27 mouse cellular contexts compared by ENCODE assay signal in genomic region chr7:125989489-125989888, GRCm38 (mm10).
DNase-seq lines count a peak whose midpoint lies in the region; ATAC-seq lines count a peak whose summit lies in the region.
"Had no signal": no experiment of that assay in that cellular context is flagged by ENCODE, and none has a peak within 500 bp of the region (broad histone marks: within the 10 kb centered on the region; RNA-seq: fewer than 3 reads in every experiment).

No protein-coding gene starts in this region.

- no peak overlapping the region for H3K4me3 ChIP-seq in heart, embryonic 10.5 days
- H3K4me3 ChIP-seq in kidney, embryonic 16.5 days (ENCODE audit: low read length), result no peak overlapping the region
- no peak overlapping the region for H3K4me3 ChIP-seq in hindbrain, embryonic 16.5 days (ENCODE audit: low read length)
- H3K4me3 ChIP-seq: erythroblast, embryonic 14.5 days; forebrain, embryonic 13.5 days; hindbrain, embryonic 15.5 days; intestine, embryonic 15.5 days; neural tube, embryonic 15.5 days had no signal

- no peak overlapping the region for H3K4me2 ChIP-seq in kidney, embryonic 16.5 days (replicated peaks; ENCODE audit: low read depth, low read length)
- no peak overlapping the region for H3K4me2 ChIP-seq in hindbrain, embryonic 16.5 days (ENCODE audit: low read length)
- H3K4me2 ChIP-seq: forebrain, embryonic 13.5 days; hindbrain, embryonic 15.5 days; intestine, embryonic 15.5 days; neural tube, embryonic 15.5 days had no signal

- 31% methylated on average over 4 of the region's 4 CpGs for WGBS in heart, embryonic 10.5 days
- WGBS in kidney, embryonic 16.5 days, result 24% methylated on average over 4 of the region's 4 CpGs
- WGBS in hindbrain, embryonic 16.5 days, result 33% methylated on average over 4 of the region's 4 CpGs

- H3K36me3 ChIP-seq in heart, embryonic 10.5 days, result no peaks in the 10 kb centered on the region
- H3K36me3 ChIP-seq in kidney, embryonic 16.5 days (ENCODE audit: insufficient read depth, low read length), result no peaks in the 10 kb centered on the region
- H3K36me3 ChIP-seq in hindbrain, embryonic 16.5 days (ENCODE audit: control insufficient read depth, insufficient read depth, low read length), result no peaks in the 10 kb centered on the region
- H3K36me3 ChIP-seq: hindbrain, embryonic 15.5 days; intestine, embryonic 15.5 days; neural tube, embryonic 15.5 days had no signal

- H3K9me3 ChIP-seq in heart, embryonic 10.5 days, result no peaks in the 10 kb centered on the region
- no peaks in the 10 kb centered on the region for H3K9me3 ChIP-seq in kidney, embryonic 16.5 days (ENCODE audit: low read length)
- no peaks in the 10 kb centered on the region for H3K9me3 ChIP-seq in hindbrain, embryonic 16.5 days (ENCODE audit: control insufficient read depth, low read length)
- H3K9me3 ChIP-seq: forebrain, embryonic 13.5 days; hindbrain, embryonic 15.5 days; intestine, embryonic 15.5 days; neural tube, embryonic 15.5 days had no signal

- DNase-seq in heart, embryonic 10.5 days (ENCODE audit: low spot score), result no peak
- DNase-seq in heart, adult 18-20 months, result no peak
- no peak for DNase-seq in kidney, postnatal 14 days
- peak; percentile 83 for DNase-seq in Muller cell, postnatal 12 days (ENCODE audit: inconsistent ontology term)
- DNase-seq in adrenal gland, adult 2 months, result no peak
- DNase-seq in kidney, adult 18-20 months, result no peak
- DNase-seq: adrenal gland, adult 8-10 months; gastrocnemius, postnatal 14 days; heart, adult 11 months; heart, postnatal 14 days; kidney, postnatal 10 days; layer of hippocampus, adult 9-11 months; liver; lung, adult 2 months; lung, postnatal 14 days; right cerebral cortex, postnatal 4 days; thymus, adult 18-20 months; thymus, postnatal 4 days had no signal

- ATAC-seq in kidney, embryonic 16.5 days (ENCODE audit: low FRiP score, low TSS enrichment), result 0 out of 2 replicates have a peak, but pooled peaks have one; percentile 62
- peak; percentile 24; the same call in 1 of the 2 replicates for ATAC-seq in hindbrain, embryonic 16.5 days
- ATAC-seq: forebrain, embryonic 13.5 days; intestine, embryonic 15.5 days had no signal

- peak overlapping the region; percentile 30; the same call in 1 of the 2 replicates for H3K27ac ChIP-seq in heart, embryonic 10.5 days
- H3K27ac ChIP-seq in kidney, embryonic 16.5 days (ENCODE audit: low read length), result no peak overlapping the region
- H3K27ac ChIP-seq in hindbrain, embryonic 16.5 days (ENCODE audit: low read depth, low read length), result no peak overlapping the region
- H3K27ac ChIP-seq: forebrain, embryonic 13.5 days; hindbrain, embryonic 15.5 days; intestine, embryonic 15.5 days; liver, embryonic 14.5 days; neural tube, embryonic 15.5 days; stomach, postnatal 0 days had no signal

- no peak overlapping the region for H3K9ac ChIP-seq in kidney, embryonic 16.5 days (replicated peaks; ENCODE audit: low read length)
- H3K9ac ChIP-seq in hindbrain, embryonic 16.5 days (ENCODE audit: low read depth, low read length), result no peak overlapping the region
- H3K9ac ChIP-seq: forebrain, embryonic 13.5 days; hindbrain, embryonic 15.5 days; intestine, embryonic 15.5 days; liver, embryonic 14.5 days; neural tube, embryonic 15.5 days had no signal

- peaks cover 40% of the 10 kb centered on the region for H3K4me1 ChIP-seq in heart, embryonic 10.5 days
- H3K4me1 ChIP-seq in kidney, embryonic 16.5 days (ENCODE audit: insufficient read depth, low read length), result no peaks in the 10 kb centered on the region
- peaks cover 10% of the 10 kb centered on the region; the same call in 1 of the 2 replicates for H3K4me1 ChIP-seq in hindbrain, embryonic 16.5 days (ENCODE audit: control insufficient read depth, insufficient read depth, low read depth, low read length)
- H3K4me1 ChIP-seq: intestine, embryonic 15.5 days had no signal

- H3K27me3 ChIP-seq in heart, embryonic 10.5 days (ENCODE audit: insufficient read depth, poor library complexity, severe bottlenecking), result no peaks in the 10 kb centered on the region
- no peaks in the 10 kb centered on the region for H3K27me3 ChIP-seq in kidney, embryonic 16.5 days (ENCODE audit: insufficient read depth, low read length)
- no peaks in the 10 kb centered on the region for H3K27me3 ChIP-seq in hindbrain, embryonic 16.5 days (replicated peaks; ENCODE audit: control insufficient read depth, insufficient read depth, low read length)
- H3K27me3 ChIP-seq: hindbrain, embryonic 15.5 days; intestine, embryonic 15.5 days; neural tube, embryonic 15.5 days had no signal
